Mouse (Mus musculus) yolk sac, embryonic 10.5 days (tissue): ENCODE data around the gene Gm10718.
"Not testable (repeated sequence)": the region's sequence is repeated elsewhere in the genome, so short reads cannot be mapped to it uniquely, and the experiment has no call there.

Experiments
- DNase-seq: peaks from one replicate; pipeline ENCODE4 v3.0.0-alpha.2; 2017; ENCODE audit warnings: low spot score

Gm10718 gene

GRCm38 (mm10) chr9:3025653-3026052 is 2.3 kb downstream of the Gm10718 start:
- DNase-seq = not testable (repeated sequence)

- not testable (repeated sequence) for DNase-seq
Observed at GRCm38 (mm10) chr9:3026136-3026535, 2.8 kb downstream of the Gm10718 start.

- DNase-seq = not testable (repeated sequence)
Observed at GRCm38 (mm10) chr9:3026741-3027140, 3.4 kb downstream of the Gm10718 start.

GRCm38 (mm10) chr9:3027200-3027599 is 3.9 kb downstream of the Gm10718 start:
- DNase-seq = peak; percentile 74

GRCm38 (mm10) chr9:3029276-3030000 is 6.1 kb downstream of the Gm10718 start:
- DNase-seq = not testable (repeated sequence)

- DNase-seq = peak; percentile 97
Observed at GRCm38 (mm10) chr9:3030677-3031318, 7.5 kb downstream of the Gm10718 start.

GRCm38 (mm10) chr9:3034299-3034698 is 11.0 kb downstream of the Gm10718 start, which contains the start of gene Gm17535:
Gene Gm17535, plus strand, starts transcription at chr9:3034599.
- not testable (repeated sequence) for DNase-seq

- not testable (repeated sequence) for DNase-seq
Observed at GRCm38 (mm10) chr9:3036577-3036976, 13.2 kb downstream of the Gm10718 start, which contains the start of gene Gm10715. Gene Gm10715, plus strand, starts transcription at chr9:3036877.

GRCm38 (mm10) chr9:3038161-3038560 is 14.8 kb downstream of the Gm10718 start:
- DNase-seq = not testable (repeated sequence)
